Mouse (Mus musculus): Measurements from ENCODE around the gene Med4. TPM values are rescaled to one million over a fixed set of nuclear protein-coding genes. Genes with fewer than 3 reads are reported as not detected.
A peak's percentile ranks its signal among the peaks of the same experiment; 100 is the strongest.

The Med4 gene
- polyA plus RNA-seq, 1 experiment, result 18.9 TPM

DNA sequence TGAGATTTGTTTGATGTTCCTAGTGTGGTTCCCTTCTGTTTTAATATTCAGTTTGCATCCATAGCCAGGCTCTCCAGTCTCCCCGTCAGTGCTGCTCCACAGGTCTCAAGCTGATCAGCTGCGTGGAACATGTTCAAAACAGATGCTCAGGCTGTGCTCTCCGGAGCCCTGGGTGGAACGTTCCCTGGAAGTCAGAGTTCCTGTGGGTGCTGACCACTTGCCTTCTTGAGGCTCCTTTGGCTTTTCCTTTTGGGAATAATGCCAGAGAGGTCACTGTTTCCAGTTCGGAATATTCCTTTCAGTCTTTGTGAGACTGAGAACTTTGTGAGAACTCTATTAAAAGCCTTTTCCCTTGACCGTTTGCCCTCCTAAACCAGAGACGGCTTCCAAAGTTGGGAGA lies 34.3 kb upstream of the Med4 start:
- no peak overlapping the region for H3K4me3 ChIP-seq
- H3ac ChIP-seq (ENCODE audit: control insufficient read depth, insufficient read length), result no peak overlapping the region
- no peaks in the 10 kb centered on the region for H3K36me3 ChIP-seq (ENCODE audit: control insufficient read depth, insufficient read depth)
- no peaks in the 10 kb centered on the region for H3K27me3 ChIP-seq (ENCODE audit: control insufficient read depth, insufficient read depth, insufficient read length)
- TF ChIP-seq E2F4 (IDR thresholded peaks at IDR 0.05; ENCODE audit: insufficient read depth), result no peak
- no peak for TF ChIP-seq TCF3 (IDR thresholded peaks at IDR 0.05; ENCODE audit: insufficient read length, low read depth)
- TF ChIP-seq MAX (IDR thresholded peaks at IDR 0.05; ENCODE audit: low read depth), result no peak
- TF ChIP-seq POLR2A (IDR thresholded peaks at IDR 0.05; ENCODE audit: insufficient read length, low read depth), result no peak
- no peak for TF ChIP-seq USF1 (IDR thresholded peaks at IDR 0.05; ENCODE audit: low read depth)
- no peak for TF ChIP-seq REST (IDR thresholded peaks at IDR 0.05; ENCODE audit: insufficient read depth, insufficient read length)
- TF ChIP-seq TCF12 (IDR thresholded peaks at IDR 0.05; ENCODE audit: insufficient read depth, poor library complexity, severe bottlenecking), result no peak
- TF ChIP-seq MYOD1 (IDR thresholded peaks at IDR 0.05; ENCODE audit: control insufficient read depth in 1 of 3, insufficient read length in 2 of 3, low read depth in 2 of 3), result no peak
- TF ChIP-seq CEBPB (IDR thresholded peaks at IDR 0.05; ENCODE audit: insufficient read depth, poor library complexity, severe bottlenecking), result no peak
- no peak for TF ChIP-seq SRF (IDR thresholded peaks at IDR 0.05; ENCODE audit: control insufficient read depth, insufficient read length, low read depth)
- no peak for TF ChIP-seq POLR2AphosphoS2 (IDR thresholded peaks at IDR 0.05; ENCODE audit: insufficient read length, low read depth)
- no peak for TF ChIP-seq MYOG (IDR thresholded peaks at IDR 0.05; ENCODE audit: control insufficient read depth in 1 of 3, insufficient read depth in 1 of 3, insufficient read length in 2 of 3, low read depth in 2 of 3)
- H3K4me2 ChIP-seq (ENCODE audit: low read depth), result no peak overlapping the region
- no peaks in the 10 kb centered on the region for H3K79me2 ChIP-seq (ENCODE audit: control insufficient read depth, insufficient read depth)

GRCm38 (mm10) chr14:73476361-73476934 lies 33.4 kb upstream of the Med4 start:
- Histone ChIP-seq H3K4me3 (no peak overlapping the region), H3K36me3 (ENCODE audit: control insufficient read depth, insufficient read depth) (no peaks in the 10 kb centered on the region), H3K79me2 (ENCODE audit: control insufficient read depth, insufficient read depth) (no peaks in the 10 kb centered on the region), H3K4me2 (ENCODE audit: low read depth) (no peak overlapping the region), H3ac (ENCODE audit: control insufficient read depth, insufficient read length) (no peak overlapping the region), H3K27me3 (ENCODE audit: control insufficient read depth, insufficient read depth, insufficient read length) (no peaks in the 10 kb centered on the region)
- TF ChIP-seq MYOD1 (IDR thresholded peaks at IDR 0.05; ENCODE audit: control insufficient read depth in 1 of 3, insufficient read length in 2 of 3, low read depth in 2 of 3) (peak in 2 of 3 experiments; percentile 46 to 69), SRF (IDR thresholded peaks at IDR 0.05; ENCODE audit: control insufficient read depth, insufficient read length, low read depth) (no peak), TCF12 (IDR thresholded peaks at IDR 0.05; ENCODE audit: insufficient read depth, poor library complexity, severe bottlenecking) (no peak), POLR2A (IDR thresholded peaks at IDR 0.05; ENCODE audit: insufficient read length, low read depth) (no peak), MAX (IDR thresholded peaks at IDR 0.05; ENCODE audit: low read depth) (no peak), POLR2AphosphoS2 (IDR thresholded peaks at IDR 0.05; ENCODE audit: insufficient read length, low read depth) (no peak), MYOG (IDR thresholded peaks at IDR 0.05; ENCODE audit: control insufficient read depth in 1 of 3, insufficient read depth in 1 of 3, insufficient read length in 2 of 3, low read depth in 2 of 3) (peak in 1 of 3 experiments; percentile 57), REST (IDR thresholded peaks at IDR 0.05; ENCODE audit: insufficient read depth, insufficient read length) (no peak)

- TF ChIP-seq SRF (IDR thresholded peaks at IDR 0.05; ENCODE audit: control insufficient read depth, insufficient read length, low read depth) (no peak), MAX (IDR thresholded peaks at IDR 0.05; ENCODE audit: low read depth) (no peak), CEBPB (IDR thresholded peaks at IDR 0.05; ENCODE audit: insufficient read depth, poor library complexity, severe bottlenecking) (no peak), REST (IDR thresholded peaks at IDR 0.05; ENCODE audit: insufficient read depth, insufficient read length) (no peak), POLR2AphosphoS2 (IDR thresholded peaks at IDR 0.05; ENCODE audit: insufficient read length, low read depth) (no peak), USF1 (IDR thresholded peaks at IDR 0.05; ENCODE audit: low read depth) (no peak), TCF3 (IDR thresholded peaks at IDR 0.05; ENCODE audit: insufficient read length, low read depth) (no peak), POLR2A (IDR thresholded peaks at IDR 0.05; ENCODE audit: insufficient read length, low read depth) (no peak), TCF12 (IDR thresholded peaks at IDR 0.05; ENCODE audit: insufficient read depth, poor library complexity, severe bottlenecking) (no peak), MYOG (IDR thresholded peaks at IDR 0.05; ENCODE audit: control insufficient read depth in 1 of 3, insufficient read depth in 1 of 3, insufficient read length in 2 of 3, low read depth in 2 of 3) (no peak), MYOD1 (IDR thresholded peaks at IDR 0.05; ENCODE audit: control insufficient read depth in 1 of 3, insufficient read length in 2 of 3, low read depth in 2 of 3) (no peak), E2F4 (IDR thresholded peaks at IDR 0.05; ENCODE audit: insufficient read depth) (no peak)
These were observed 32.7 kb upstream of the Med4 start for GRCm38 (mm10) chr14:73477077-73477476.

DNA sequence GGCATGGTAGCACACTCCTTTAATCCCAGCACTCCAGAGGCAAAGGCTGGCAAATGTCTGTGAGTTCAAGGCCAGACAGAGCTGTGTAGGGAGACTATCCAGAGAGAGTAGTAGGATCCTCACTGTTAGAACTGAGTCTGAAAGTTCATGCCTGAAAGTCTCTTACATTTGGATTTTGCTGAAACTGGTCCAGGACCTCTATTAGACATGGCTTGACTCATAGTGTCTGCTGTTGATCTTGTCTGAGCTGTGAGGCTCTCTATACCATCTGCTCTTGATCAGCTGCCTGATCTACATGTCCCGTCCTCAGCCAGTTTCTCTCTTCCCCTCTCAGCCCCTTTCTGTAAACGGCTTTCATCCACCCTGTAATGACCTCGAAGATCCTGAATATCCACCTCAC lies 31.5 kb upstream of the Med4 start:
- Histone ChIP-seq H3K27me3 (ENCODE audit: control insufficient read depth, insufficient read depth, insufficient read length) (no peaks in the 10 kb centered on the region), H3K36me3 (ENCODE audit: control insufficient read depth, insufficient read depth) (no peaks in the 10 kb centered on the region), H3ac (ENCODE audit: control insufficient read depth, insufficient read length) (no peak overlapping the region), H3K79me2 (ENCODE audit: control insufficient read depth, insufficient read depth) (no peaks in the 10 kb centered on the region), H3K4me2 (ENCODE audit: low read depth) (no peak overlapping the region), H3K4me3 (no peak overlapping the region)
- TF ChIP-seq TCF12 (IDR thresholded peaks at IDR 0.05; ENCODE audit: insufficient read depth, poor library complexity, severe bottlenecking) (no peak), CEBPB (IDR thresholded peaks at IDR 0.05; ENCODE audit: insufficient read depth, poor library complexity, severe bottlenecking) (no peak), POLR2A (IDR thresholded peaks at IDR 0.05; ENCODE audit: insufficient read length, low read depth) (no peak), MYOD1 (IDR thresholded peaks at IDR 0.05; ENCODE audit: control insufficient read depth in 1 of 3, insufficient read length in 2 of 3, low read depth in 2 of 3) (no peak), MAX (IDR thresholded peaks at IDR 0.05; ENCODE audit: low read depth) (no peak), REST (IDR thresholded peaks at IDR 0.05; ENCODE audit: insufficient read depth, insufficient read length) (no peak), SRF (IDR thresholded peaks at IDR 0.05; ENCODE audit: control insufficient read depth, insufficient read length, low read depth) (no peak)

More at GRCm38 (mm10) chr14:73477077-73477476, 32.7 kb upstream of the Med4 start:
- Histone ChIP-seq H3K79me2 (ENCODE audit: control insufficient read depth, insufficient read depth) (no peaks in the 10 kb centered on the region), H3K4me2 (ENCODE audit: low read depth) (no peak overlapping the region), H3K4me3 (no peak overlapping the region), H3K36me3 (ENCODE audit: control insufficient read depth, insufficient read depth) (no peaks in the 10 kb centered on the region), H3ac (ENCODE audit: control insufficient read depth, insufficient read length) (no peak overlapping the region), H3K27me3 (ENCODE audit: control insufficient read depth, insufficient read depth, insufficient read length) (no peaks in the 10 kb centered on the region)

Measured in myocyte (in vitro differentiated cells).